In the genomic region with DNA sequence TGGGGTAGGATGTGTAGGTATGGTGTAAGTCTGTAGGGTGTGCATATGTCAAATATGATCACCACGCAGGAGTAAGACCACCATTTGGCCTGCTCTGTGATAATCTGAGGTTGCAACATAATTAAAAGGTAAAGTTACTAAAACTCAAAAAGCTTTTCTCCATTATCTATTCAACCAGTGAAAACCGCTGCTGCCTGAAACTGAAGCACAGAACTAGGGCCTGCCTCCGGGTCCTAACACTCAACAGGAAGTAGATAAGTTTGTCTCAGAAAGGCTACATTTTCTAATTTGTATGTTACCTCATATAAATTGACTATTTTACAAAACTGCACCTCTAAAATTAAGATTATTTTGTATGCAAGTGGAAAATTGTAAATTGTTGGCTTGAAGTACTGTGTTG, we compare ENCODE assay signal across 21 mouse cellular contexts. TPM values are rescaled to one million over a fixed set of nuclear protein-coding genes. Genes with fewer than 3 reads are reported as not detected.
A peak's percentile ranks its signal among the peaks of the same experiment; 100 is the strongest.
DNase-seq lines count a peak whose midpoint lies in the region; ATAC-seq and TF ChIP-seq lines count a peak whose summit lies in the region.
"Had no signal": no experiment of that assay in that cellular context is flagged by ENCODE, and none has a peak within 500 bp of the region (broad histone marks: within the 10 kb centered on the region; RNA-seq: fewer than 3 reads in every experiment).

No protein-coding gene starts in this region.

- DNase-seq in MEL-GATA-1-ER (ENCODE audit: extremely low read depth, low read depth), result peak; percentile 71
- DNase-seq in kidney, postnatal 25 days, result no peak
- no peak for DNase-seq in right cerebral cortex, postnatal 14 days
- no peak for DNase-seq in cerebellum, adult 2 months
- DNase-seq: adrenal gland, adult 2 months; adrenal gland, postnatal 10 days; adrenal gland, postnatal 25 days; cerebellum, adult 11 months; cerebellum, adult 18-20 months; cerebellum, adult 9-10 months; cerebellum, postnatal 10 days; cerebellum, postnatal 25 days; embryo, embryonic 11 days had no signal

- H3K27me3 ChIP-seq in cerebellum, adult 2 months (ENCODE audit: control insufficient read depth, insufficient read depth, low read length), result no peaks in the 10 kb centered on the region
- H3K27me3 ChIP-seq: embryonic facial prominence, embryonic 13.5 days; embryonic facial prominence, embryonic 15.5 days; forebrain, embryonic 12.5 days had no signal

- H3K27ac ChIP-seq in cerebellum, adult 2 months (ENCODE audit: insufficient read depth, low read length), result no peak overlapping the region
- H3K27ac ChIP-seq: embryonic facial prominence, embryonic 13.5 days; embryonic facial prominence, embryonic 15.5 days; forebrain, embryonic 10.5 days; forebrain, embryonic 12.5 days had no signal

- no peak for TF ChIP-seq POLR2A in cerebellum, adult 2 months (IDR thresholded peaks at IDR 0.05; ENCODE audit: borderline replicate concordance, insufficient read depth, low read length)

- H3K4me1 ChIP-seq in cerebellum, adult 2 months (ENCODE audit: control insufficient read depth, insufficient read depth, low read length), result no peaks in the 10 kb centered on the region
- H3K4me1 ChIP-seq: embryonic facial prominence, embryonic 13.5 days; embryonic facial prominence, embryonic 15.5 days; forebrain, embryonic 10.5 days; forebrain, embryonic 12.5 days had no signal

- TF ChIP-seq CTCF in cerebellum, adult 2 months (IDR thresholded peaks at IDR 0.05; ENCODE audit: borderline replicate concordance, insufficient read depth, low read depth, low read length), result no peak

- 0 out of 2 replicates have a peak, but pooled peaks have one; percentile 23 for ATAC-seq in megakaryocyte progenitor cell, adult 5-6 weeks (replicated peaks; ENCODE audit: poor library complexity)
- ATAC-seq: forebrain, embryonic 14.5 days; forebrain, embryonic 16.5 days had no signal

- WGBS in cerebellum, adult 2 months, result 95% methylated on average over 3 of the region's 3 CpGs

- no peak overlapping the region for H3K4me3 ChIP-seq in cerebellum, adult 2 months (replicated peaks; ENCODE audit: insufficient read depth, low read depth, low read length)
- H3K4me3 ChIP-seq: embryonic facial prominence, embryonic 13.5 days; embryonic facial prominence, embryonic 15.5 days; erythroblast, embryonic 14.5 days; forebrain, embryonic 10.5 days; forebrain, embryonic 12.5 days had no signal

RNA-seq across cellular contexts. Expression of a gene that starts 38.8 kb away (rescaled TPM):
- total RNA-seq in megakaryocyte progenitor cell, adult 5-6 weeks (2015), result 69.6 and 75.9 TPM in 2 replicates
- total RNA-seq in megakaryocyte progenitor cell, adult 5-6 weeks (2017), result 58.6 and 60.3 TPM in 2 replicates
- polyA plus RNA-seq in cerebellum, adult 2 months (2012; rRNA removed), result 60.9 and 62.1 TPM in 2 replicates
